ENCODE assay signal across 11 mouse cellular contexts in genomic region chr17:26616696-26617095, GRCm38 (mm10). TPM values are rescaled to one million over a fixed set of nuclear protein-coding genes. Genes with fewer than 3 reads are reported as not detected.
DNase-seq lines count a peak whose midpoint lies in the region; ATAC-seq lines count a peak whose summit lies in the region.
"Had no signal": no experiment of that assay in that cellular context is flagged by ENCODE, and none has a peak within 500 bp of the region (broad histone marks: within the 10 kb centered on the region; RNA-seq: fewer than 3 reads in every experiment).

No protein-coding gene starts in this region.

- no peak for ATAC-seq in forebrain, embryonic 15.5 days (replicated peaks)
- ATAC-seq: midbrain, embryonic 15.5 days had no signal

- H3K4me2 ChIP-seq in forebrain, embryonic 15.5 days (replicated peaks), result no peak overlapping the region
- H3K4me2 ChIP-seq: midbrain, embryonic 15.5 days had no signal

- peak; percentile 61 for DNase-seq in adipocyte (ENCODE audit: low spot score)
- no peak for DNase-seq in heart, embryonic 10.5 days (ENCODE audit: low spot score)
- DNase-seq in kidney, postnatal 10 days, result peak; percentile 77
- peak; percentile 53 for DNase-seq in lung, postnatal 10 days
- no peak for DNase-seq in embryo, embryonic 11 days
- DNase-seq in layer of hippocampus, adult 11-12 months (ENCODE audit: low spot score), result no peak
- no peak for DNase-seq in adrenal gland, adult 8-10 months
- DNase-seq: retina, postnatal 1 day; thymus, postnatal 14 days had no signal

- H3K4me1 ChIP-seq in heart, embryonic 10.5 days, result peaks cover 22% of the 10 kb centered on the region
- H3K4me1 ChIP-seq in forebrain, embryonic 15.5 days, result no peaks in the 10 kb centered on the region
- H3K4me1 ChIP-seq: midbrain, embryonic 15.5 days had no signal

- no peaks in the 10 kb centered on the region for H3K27me3 ChIP-seq in heart, embryonic 10.5 days (ENCODE audit: insufficient read depth, poor library complexity, severe bottlenecking)
- H3K27me3 ChIP-seq in forebrain, embryonic 15.5 days, result no peaks in the 10 kb centered on the region
- H3K27me3 ChIP-seq: midbrain, embryonic 15.5 days had no signal

- no peaks in the 10 kb centered on the region for H3K9me3 ChIP-seq in heart, embryonic 10.5 days
- H3K9me3 ChIP-seq in forebrain, embryonic 15.5 days, result no peaks in the 10 kb centered on the region
- H3K9me3 ChIP-seq: midbrain, embryonic 15.5 days had no signal

- peak overlapping the region; percentile 56; the same call in 1 of the 2 replicates for H3K27ac ChIP-seq in heart, embryonic 10.5 days
- H3K27ac ChIP-seq in forebrain, embryonic 15.5 days (replicated peaks), result no peak overlapping the region
- H3K27ac ChIP-seq: midbrain, embryonic 15.5 days had no signal

- peaks cover 76% of the 10 kb centered on the region for H3K36me3 ChIP-seq in heart, embryonic 10.5 days
- H3K36me3 ChIP-seq in forebrain, embryonic 15.5 days, result peaks cover 21% of the 10 kb centered on the region

- WGBS in heart, embryonic 10.5 days, result 75% methylated on average over 2 of the region's 2 CpGs
- WGBS in forebrain, embryonic 15.5 days, result 92% methylated on average over 2 of the region's 2 CpGs

- H3K9ac ChIP-seq in forebrain, embryonic 15.5 days (replicated peaks), result no peak overlapping the region
- H3K9ac ChIP-seq: midbrain, embryonic 15.5 days had no signal

- no peak overlapping the region for H3K4me3 ChIP-seq in heart, embryonic 10.5 days
- H3K4me3 ChIP-seq in forebrain, embryonic 15.5 days, result no peak overlapping the region
- H3K4me3 ChIP-seq: midbrain, embryonic 15.5 days had no signal

RNA-seq across cellular contexts. Expression of gene Atp6v0e, which starts 46.3 kb away (rescaled TPM):
- 189 and 213 TPM in 2 replicates for polyA plus RNA-seq in heart, embryonic 10.5 days (2016; fragmentation: Nextera tagmentation; extraction: Ambion mirVana)
- polyA plus RNA-seq in forebrain, embryonic 15.5 days (2015; fragmentation: Nextera tagmentation; extraction: Ambion mirVana), result 140 TPM in 2 replicates
- 100 to 1,000 TPM; 183 to 265 (median 234) TPM for total RNA-seq in adrenal gland, adult 8-10 months (2022)

RNA-seq across cellular contexts. Expression of gene Dusp1, which starts 54.8 kb away (rescaled TPM):
- 28.8 and 31.5 TPM in 2 replicates for polyA plus RNA-seq in heart, embryonic 10.5 days (2016; fragmentation: Nextera tagmentation; extraction: Ambion mirVana)
- 46.3 and 50.0 TPM in 2 replicates for polyA plus RNA-seq in forebrain, embryonic 15.5 days (2015; fragmentation: Nextera tagmentation; extraction: Ambion mirVana)
- total RNA-seq in adrenal gland, adult 8-10 months (2022), result 10 to 100 TPM; 41.3 to 67.9 (median 53.3) TPM

RNA-seq across cellular contexts. Expression of gene Ergic1, which starts 55.4 kb away (rescaled TPM):
- polyA plus RNA-seq in heart, embryonic 10.5 days (2016; fragmentation: Nextera tagmentation; extraction: Ambion mirVana), result 130 and 150 TPM in 2 replicates
- 90.4 and 98.7 TPM in 2 replicates for polyA plus RNA-seq in forebrain, embryonic 15.5 days (2015; fragmentation: Nextera tagmentation; extraction: Ambion mirVana)
- total RNA-seq in adrenal gland, adult 8-10 months (2022), result 100 to 1,000 TPM; 142 to 218 (median 163) TPM

Comparison
In these comparisons a context has a peak if more than half of its experiments do, and no peak if none do; other contexts are left out.
1. DNase-seq: peak in adipocyte (single experiment), kidney, postnatal 10 days (single experiment) and lung, postnatal 10 days (single experiment); none in heart, embryonic 10.5 days (single experiment), embryo, embryonic 11 days (single experiment), layer of hippocampus, adult 11-12 months (single experiment) and adrenal gland, adult 8-10 months (single experiment).